Mouse (Mus musculus): ENCODE results near the gene Inka1. TPM values are rescaled to one million over a fixed set of nuclear protein-coding genes. Genes with fewer than 3 reads are reported as not detected.
A peak's percentile ranks its signal among the peaks of the same experiment; 100 is the strongest.

The Inka1 gene
- polyA plus RNA-seq, 1 experiment from 2014 or later = 18.7 TPM

DNA sequence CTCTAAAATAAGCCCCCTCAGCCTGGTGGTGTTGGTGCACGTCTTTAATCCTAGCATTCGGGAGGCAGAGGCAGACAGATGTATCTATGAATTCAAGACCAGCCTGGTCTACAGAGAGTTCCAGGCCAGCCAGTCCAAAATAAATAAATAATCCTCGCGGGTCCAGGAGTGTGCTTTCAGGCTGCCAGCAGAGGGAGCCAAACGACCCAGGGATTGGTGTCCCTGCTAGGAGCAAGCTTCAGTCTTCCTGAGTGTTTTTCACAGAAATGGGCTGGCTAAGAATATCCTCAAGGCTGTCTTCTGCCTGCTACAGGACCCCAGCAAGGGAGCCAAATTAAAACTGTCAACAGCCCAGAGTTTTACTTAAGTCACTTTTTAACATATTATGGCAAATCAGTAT lies 22.0 kb downstream of the Inka1 start:
- ATAC-seq = peak; percentile 66; the same call in 1 of the 2 replicates
- Histone ChIP-seq H3K4me1 (ENCODE audit: control insufficient read depth, insufficient read depth, low read depth, low read length) (peaks cover 16% of the 10 kb centered on the region), H3K4me3 (ENCODE audit: low read length) (no peak overlapping the region), H3K27me3 (replicated peaks; ENCODE audit: control insufficient read depth, insufficient read depth, low read length) (no peaks in the 10 kb centered on the region), H3K4me2 (ENCODE audit: low read length) (no peak overlapping the region), H3K9ac (ENCODE audit: low read depth, low read length) (no peak overlapping the region), H3K9me3 (ENCODE audit: control insufficient read depth, low read length) (no peaks in the 10 kb centered on the region), H3K27ac (ENCODE audit: low read depth, low read length) (no peak overlapping the region), H3K36me3 (ENCODE audit: control insufficient read depth, insufficient read depth, low read length) (no peaks in the 10 kb centered on the region)
- WGBS = 25% methylated on average over 5 of the region's 5 CpGs

DNA sequence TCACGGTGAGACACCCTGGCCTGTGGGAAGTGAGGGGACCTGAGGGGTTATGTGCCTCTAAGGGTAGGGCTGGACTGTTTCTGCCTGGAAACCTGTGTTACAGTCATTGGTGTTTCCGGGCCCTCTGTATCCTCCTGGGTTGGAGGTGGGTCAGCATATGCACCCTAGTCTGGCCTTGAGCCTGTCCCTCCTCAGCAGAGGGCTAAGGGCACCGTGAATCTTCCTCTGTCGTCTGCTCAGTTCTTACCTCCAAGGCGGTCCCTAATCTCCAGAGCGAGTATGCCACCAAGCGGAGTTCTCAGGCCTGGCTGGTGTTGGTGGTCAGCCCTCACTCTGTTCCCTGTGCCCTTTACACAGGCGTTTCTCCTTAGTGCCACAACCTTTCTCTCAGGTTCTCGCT lies 22.8 kb downstream of the Inka1 start:
- WGBS = 94% methylated on average over 9 of the region's 9 CpGs
- Histone ChIP-seq H3K4me3 (ENCODE audit: low read length) (no peak overlapping the region), H3K4me1 (ENCODE audit: control insufficient read depth, insufficient read depth, low read depth, low read length) (peaks cover 16% of the 10 kb centered on the region), H3K36me3 (ENCODE audit: control insufficient read depth, insufficient read depth, low read length) (no peaks in the 10 kb centered on the region), H3K27ac (ENCODE audit: low read depth, low read length) (no peak overlapping the region), H3K27me3 (replicated peaks; ENCODE audit: control insufficient read depth, insufficient read depth, low read length) (no peaks in the 10 kb centered on the region), H3K9me3 (ENCODE audit: control insufficient read depth, low read length) (no peaks in the 10 kb centered on the region), H3K9ac (ENCODE audit: low read depth, low read length) (no peak overlapping the region), H3K4me2 (ENCODE audit: low read length) (no peak overlapping the region)
- ATAC-seq = no peak

DNA sequence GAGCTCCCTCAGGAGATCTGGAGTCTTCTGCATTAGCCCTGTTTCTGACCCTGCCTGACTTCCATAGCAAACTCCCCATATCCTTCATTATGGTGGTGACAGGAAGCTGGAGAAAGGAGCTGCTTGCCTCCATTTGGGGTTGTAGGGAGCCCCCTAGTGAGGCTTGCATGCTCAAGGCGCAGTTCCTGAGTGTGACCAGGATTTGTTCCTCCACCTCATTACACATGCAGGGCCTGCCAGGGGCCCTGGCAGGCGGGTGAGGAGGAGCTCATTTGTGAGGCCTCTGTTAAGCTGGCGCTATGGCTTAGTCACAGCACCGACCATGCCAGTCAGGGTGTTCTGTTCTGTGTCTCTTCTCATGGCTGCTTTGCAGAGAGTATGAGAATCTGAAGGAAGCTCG lies 23.8 kb downstream of the Inka1 start:
- WGBS = 49% methylated on average over 5 of the region's 5 CpGs
- Histone ChIP-seq H3K36me3 (ENCODE audit: control insufficient read depth, insufficient read depth, low read length) (no peaks in the 10 kb centered on the region), H3K9ac (ENCODE audit: low read depth, low read length) (peak overlapping the region; percentile 19; the same call in 1 of the 2 replicates), H3K4me1 (ENCODE audit: control insufficient read depth, insufficient read depth, low read depth, low read length) (peaks cover 16% of the 10 kb centered on the region), H3K27ac (ENCODE audit: low read depth, low read length) (peak overlapping the region; percentile 76), H3K4me3 (ENCODE audit: low read length) (no peak overlapping the region), H3K9me3 (ENCODE audit: control insufficient read depth, low read length) (no peaks in the 10 kb centered on the region), H3K27me3 (replicated peaks; ENCODE audit: control insufficient read depth, insufficient read depth, low read length) (no peaks in the 10 kb centered on the region), H3K4me2 (ENCODE audit: low read length) (peak overlapping the region; percentile 36)
- peak; percentile 68 for ATAC-seq

- no peaks in the 10 kb centered on the region for H3K9me3 ChIP-seq (ENCODE audit: control insufficient read depth, low read length)
- peak overlapping the region; percentile 76 for H3K27ac ChIP-seq (ENCODE audit: low read depth, low read length)
- H3K27me3 ChIP-seq (replicated peaks; ENCODE audit: control insufficient read depth, insufficient read depth, low read length) = no peaks in the 10 kb centered on the region
- H3K9ac ChIP-seq (ENCODE audit: low read depth, low read length) = peak overlapping the region; percentile 19; the same call in 1 of the 2 replicates
- WGBS = 60% methylated on average over 10 of the region's 10 CpGs
- H3K36me3 ChIP-seq (ENCODE audit: control insufficient read depth, insufficient read depth, low read length) = no peaks in the 10 kb centered on the region
- peak; percentile 80 for ATAC-seq
- H3K4me2 ChIP-seq (ENCODE audit: low read length) = peak overlapping the region; percentile 36
- 0 out of 2 replicates have a peak overlapping the region, but pooled peaks have one; percentile 1 for H3K4me3 ChIP-seq (ENCODE audit: low read length)
- peaks cover 16% of the 10 kb centered on the region for H3K4me1 ChIP-seq (ENCODE audit: control insufficient read depth, insufficient read depth, low read depth, low read length)
Observed at GRCm38 (mm10) chr9:107961351-107961762, 24.3 kb downstream of the Inka1 start.

DNA sequence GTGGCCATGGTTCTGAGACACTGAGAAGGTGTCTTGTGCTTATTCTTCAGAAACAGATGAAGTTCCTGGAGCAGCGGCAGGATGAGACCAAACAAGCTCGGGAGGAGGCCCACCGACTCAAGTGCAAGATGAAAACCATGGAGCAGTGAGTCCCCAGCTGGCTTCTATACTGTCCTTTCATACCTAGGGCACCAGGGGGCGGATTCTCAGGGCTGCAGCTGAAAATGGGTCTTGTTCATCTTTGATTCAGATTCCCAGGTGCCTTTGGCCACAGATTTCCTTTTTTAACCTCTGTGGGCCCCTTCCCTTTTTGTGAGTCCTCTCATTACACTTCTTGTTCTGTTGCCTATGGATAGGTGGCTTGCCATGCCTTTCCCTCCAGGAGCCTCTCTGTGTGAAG lies 24.8 kb downstream of the Inka1 start:
- peaks cover 16% of the 10 kb centered on the region for H3K4me1 ChIP-seq (ENCODE audit: control insufficient read depth, insufficient read depth, low read depth, low read length)
- WGBS = 81% methylated on average over 4 of the region's 4 CpGs
- no peak for ATAC-seq
- no peaks in the 10 kb centered on the region for H3K9me3 ChIP-seq (ENCODE audit: control insufficient read depth, low read length)
- no peaks in the 10 kb centered on the region for H3K27me3 ChIP-seq (replicated peaks; ENCODE audit: control insufficient read depth, insufficient read depth, low read length)
- peak overlapping the region; percentile 76 for H3K27ac ChIP-seq (ENCODE audit: low read depth, low read length)
- no peaks in the 10 kb centered on the region for H3K36me3 ChIP-seq (ENCODE audit: control insufficient read depth, insufficient read depth, low read length)
- no peak overlapping the region; the same call in 1 of the 2 replicates for H3K9ac ChIP-seq (ENCODE audit: low read depth, low read length)
- H3K4me3 ChIP-seq (ENCODE audit: low read length) = no peak overlapping the region
- H3K4me2 ChIP-seq (ENCODE audit: low read length) = no peak overlapping the region; the same call in 1 of the 2 replicates

DNA sequence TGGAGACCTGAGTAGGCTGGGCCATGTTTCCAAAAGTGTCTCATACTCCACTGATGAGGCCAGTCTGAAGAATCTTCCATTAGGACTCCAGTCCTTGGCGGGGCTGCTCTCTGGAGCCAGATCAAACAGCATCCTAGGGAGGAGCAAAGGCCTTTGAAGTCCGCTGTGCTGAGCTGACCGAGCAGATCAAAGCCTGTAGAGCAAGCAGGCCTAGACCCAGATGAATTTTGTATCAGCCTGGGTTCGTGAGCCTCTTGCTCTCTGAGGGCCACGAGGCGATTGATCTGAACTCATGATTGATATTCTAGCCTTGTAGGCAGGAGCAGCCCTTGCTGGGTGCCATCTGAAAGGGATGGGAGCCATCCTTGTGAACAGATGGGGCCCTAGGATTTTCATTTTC lies 25.8 kb downstream of the Inka1 start:
- Histone ChIP-seq H3K36me3 (ENCODE audit: control insufficient read depth, insufficient read depth, low read length) (no peaks in the 10 kb centered on the region), H3K4me1 (ENCODE audit: control insufficient read depth, insufficient read depth, low read depth, low read length) (peaks cover 16% of the 10 kb centered on the region), H3K27me3 (replicated peaks; ENCODE audit: control insufficient read depth, insufficient read depth, low read length) (no peaks in the 10 kb centered on the region), H3K27ac (ENCODE audit: low read depth, low read length) (no peak overlapping the region), H3K4me2 (ENCODE audit: low read length) (no peak overlapping the region), H3K9me3 (ENCODE audit: control insufficient read depth, low read length) (no peaks in the 10 kb centered on the region), H3K4me3 (ENCODE audit: low read length) (no peak overlapping the region), H3K9ac (ENCODE audit: low read depth, low read length) (no peak overlapping the region)
- 70% methylated on average over 6 of the region's 6 CpGs for WGBS
- no peak for ATAC-seq

GRCm38 (mm10) chr9:107957141-107957540 lies 28.5 kb downstream of the Inka1 start:
- Histone ChIP-seq H3K27ac (ENCODE audit: low read depth, low read length) (no peak overlapping the region), H3K27me3 (replicated peaks; ENCODE audit: control insufficient read depth, insufficient read depth, low read length) (no peaks in the 10 kb centered on the region), H3K4me1 (ENCODE audit: control insufficient read depth, insufficient read depth, low read depth, low read length) (peaks cover 14% of the 10 kb centered on the region), H3K9ac (ENCODE audit: low read depth, low read length) (no peak overlapping the region), H3K4me3 (ENCODE audit: low read length) (no peak overlapping the region), H3K9me3 (ENCODE audit: control insufficient read depth, low read length) (no peaks in the 10 kb centered on the region), H3K4me2 (ENCODE audit: low read length) (no peak overlapping the region), H3K36me3 (ENCODE audit: control insufficient read depth, insufficient read depth, low read length) (no peaks in the 10 kb centered on the region)
- no peak for ATAC-seq
- 31% methylated on average over 6 of the region's 6 CpGs for WGBS

DNA sequence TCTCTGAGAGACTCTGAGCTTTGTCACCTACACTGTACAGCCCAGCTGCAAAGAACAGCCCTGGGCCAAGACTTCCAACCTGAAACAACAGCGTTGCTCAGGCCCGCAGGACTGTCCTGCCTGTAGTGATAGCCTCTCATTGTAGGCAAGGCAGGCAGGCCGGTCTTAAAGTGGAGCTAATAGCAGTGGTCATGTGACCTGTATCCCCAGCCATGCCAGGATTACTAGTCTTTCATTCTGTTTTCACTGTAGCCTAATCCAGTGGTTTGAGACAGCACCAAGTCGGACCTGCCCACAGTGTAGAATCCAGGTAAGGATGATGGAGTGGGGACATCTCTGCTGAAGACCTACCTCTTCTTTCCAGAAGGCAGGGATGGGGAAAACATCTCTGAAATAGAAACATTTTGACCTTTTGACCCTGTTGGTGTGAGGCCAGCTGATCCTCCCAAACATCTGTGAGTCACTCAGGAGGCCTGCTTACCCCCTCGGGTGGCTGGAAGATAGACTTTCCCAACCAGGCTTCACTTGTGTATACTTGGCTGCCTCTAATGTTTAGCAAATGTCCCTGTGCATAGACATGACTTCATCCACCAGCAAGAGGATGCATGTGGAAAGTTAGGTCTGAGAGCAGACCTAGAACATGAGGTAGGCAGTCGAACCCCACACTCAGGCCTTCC lies 29.9 kb downstream of the Inka1 start:
- no peak for ATAC-seq
- Histone ChIP-seq H3K4me1 (ENCODE audit: control insufficient read depth, insufficient read depth, low read depth, low read length) (peaks cover 10% of the 10 kb centered on the region), H3K36me3 (ENCODE audit: control insufficient read depth, insufficient read depth, low read length) (no peaks in the 10 kb centered on the region), H3K9ac (ENCODE audit: low read depth, low read length) (no peak overlapping the region), H3K4me2 (ENCODE audit: low read length) (no peak overlapping the region), H3K9me3 (ENCODE audit: control insufficient read depth, low read length) (no peaks in the 10 kb centered on the region), H3K27me3 (replicated peaks; ENCODE audit: control insufficient read depth, insufficient read depth, low read length) (no peaks in the 10 kb centered on the region), H3K27ac (ENCODE audit: low read depth, low read length) (no peak overlapping the region), H3K4me3 (ENCODE audit: low read length) (no peak overlapping the region)
- 86% methylated on average over 6 of the region's 6 CpGs for WGBS

- H3K27ac ChIP-seq (ENCODE audit: low read depth, low read length) = peak overlapping the region; percentile 86
- H3K27me3 ChIP-seq (replicated peaks; ENCODE audit: control insufficient read depth, insufficient read depth, low read length) = no peaks in the 10 kb centered on the region
- 15% methylated on average over 45 of the region's 45 CpGs for WGBS
- H3K4me2 ChIP-seq (ENCODE audit: low read length) = peak overlapping the region; percentile 94
- no peaks in the 10 kb centered on the region for H3K9me3 ChIP-seq (ENCODE audit: control insufficient read depth, low read length)
- H3K36me3 ChIP-seq (ENCODE audit: control insufficient read depth, insufficient read depth, low read length) = peaks cover 8% of the 10 kb centered on the region; the same call in 1 of the 2 replicates
- ATAC-seq = peak; percentile 97
- H3K4me1 ChIP-seq (ENCODE audit: control insufficient read depth, insufficient read depth, low read depth, low read length) = peaks cover 12% of the 10 kb centered on the region
- peak overlapping the region; percentile 78 for H3K9ac ChIP-seq (ENCODE audit: low read depth, low read length)
- peak overlapping the region; percentile 63 for H3K4me3 ChIP-seq (ENCODE audit: low read length)
Observed at GRCm38 (mm10) chr9:107950460-107951355, 35.0 kb downstream of the Inka1 start.
